ENCODE assay signal across 28 mouse cellular contexts in the genomic region with DNA sequence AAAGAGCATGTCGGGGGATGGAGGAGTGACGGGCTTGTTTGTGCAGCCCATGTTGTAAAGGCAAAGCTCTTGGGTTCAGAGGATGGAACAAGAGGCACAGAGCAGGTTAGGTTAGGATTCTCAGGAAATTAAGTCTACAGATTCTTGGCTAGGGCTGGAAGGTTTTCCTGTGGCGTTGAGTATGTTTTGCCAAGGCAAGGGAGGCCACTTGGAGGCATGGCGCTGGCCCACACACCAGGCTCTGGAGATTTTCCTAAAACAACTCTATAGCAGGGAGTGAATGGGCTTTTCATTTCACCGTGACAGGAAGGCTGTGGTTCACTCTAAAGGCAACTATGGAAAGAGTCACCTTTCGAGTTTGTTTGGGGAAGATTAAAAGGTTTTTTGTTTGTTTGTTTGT. TPM values are rescaled to one million over a fixed set of nuclear protein-coding genes. Genes with fewer than 3 reads are reported as not detected.
DNase-seq lines count a peak whose midpoint lies in the region; ATAC-seq and TF ChIP-seq lines count a peak whose summit lies in the region.
"Had no signal": no experiment of that assay in that cellular context is flagged by ENCODE, and none has a peak within 500 bp of the region (broad histone marks: within the 10 kb centered on the region; RNA-seq: fewer than 3 reads in every experiment).

No protein-coding gene starts in this region.

- peak; percentile 43 for DNase-seq in hindbrain, postnatal 0 days (ENCODE audit: low spot score)
- DNase-seq in liver, postnatal 0 days, result no peak
- DNase-seq in layer of hippocampus, adult 11-12 months (ENCODE audit: low spot score), result no peak
- DNase-seq: adrenal gland, adult 2 months; adrenal gland, postnatal 36 days; B cell, adult 2 months; cerebellum, adult 2 months; embryo, embryonic 11 days; forebrain, postnatal 0 days; gastrocnemius, postnatal 10 days; heart, postnatal 14 days; kidney, adult 9 months; kidney, postnatal 10 days; lung, embryonic 14.5 days; lung, postnatal 14 days; thymus, adult 2 months; thymus, postnatal 36 days had no signal

- no peak for ATAC-seq in hindbrain, postnatal 0 days
- no peak for ATAC-seq in hindbrain, embryonic 12.5 days (ENCODE audit: low FRiP score)
- ATAC-seq in megakaryocyte, adult 5-6 weeks (ENCODE audit: poor library complexity, severe bottlenecking), result no peak
- ATAC-seq in limb, embryonic 15.5 days (ENCODE audit: insufficient number of reproducible peaks, low FRiP score, low TSS enrichment, low read depth), result peak; percentile 64
- no peak for ATAC-seq in liver, postnatal 0 days
- ATAC-seq: activated CD4-positive, CD25-positive, alpha-beta regulatory T cell, adult 4 months; forebrain, postnatal 0 days; intestine, postnatal 0 days had no signal

- no peaks in the 10 kb centered on the region for H3K36me3 ChIP-seq in hindbrain, postnatal 0 days (ENCODE audit: insufficient read depth, low read length)
- H3K36me3 ChIP-seq in hindbrain, embryonic 12.5 days, result peaks cover 7% of the 10 kb centered on the region; the same call in 1 of the 2 replicates
- H3K36me3 ChIP-seq in megakaryocyte, embryonic 14.5 days (replicated peaks; ENCODE audit: low read length), result peaks cover 53% of the 10 kb centered on the region
- H3K36me3 ChIP-seq in limb, embryonic 15.5 days, result no peaks in the 10 kb centered on the region
- H3K36me3 ChIP-seq in liver, postnatal 0 days (replicated peaks; ENCODE audit: insufficient read depth, low read length), result no peaks in the 10 kb centered on the region
- H3K36me3 ChIP-seq: embryonic facial prominence, embryonic 13.5 days; neural tube, embryonic 13.5 days had no signal

- peaks cover 3% of the 10 kb centered on the region; the same call in 1 of the 2 replicates for H3K4me1 ChIP-seq in hindbrain, postnatal 0 days (ENCODE audit: insufficient read depth, low read length)
- peaks cover 10% of the 10 kb centered on the region for H3K4me1 ChIP-seq in hindbrain, embryonic 12.5 days
- peaks cover 80% of the 10 kb centered on the region for H3K4me1 ChIP-seq in megakaryocyte, embryonic 14.5 days
- H3K4me1 ChIP-seq in limb, embryonic 15.5 days, result peaks cover 19% of the 10 kb centered on the region
- peaks cover 13% of the 10 kb centered on the region for H3K4me1 ChIP-seq in liver, postnatal 0 days (ENCODE audit: insufficient read depth)

- H3K4me2 ChIP-seq in hindbrain, postnatal 0 days (ENCODE audit: low read depth, low read length), result no peak overlapping the region
- H3K4me2 ChIP-seq in hindbrain, embryonic 12.5 days (replicated peaks), result no peak overlapping the region
- H3K4me2 ChIP-seq in limb, embryonic 15.5 days, result 0 out of 2 replicates have a peak overlapping the region, but pooled peaks have one; percentile 1
- H3K4me2 ChIP-seq in liver, postnatal 0 days (ENCODE audit: low read depth, low read length), result peak overlapping the region; percentile 34; the same call in 1 of the 2 replicates
- H3K4me2 ChIP-seq: embryonic facial prominence, embryonic 13.5 days; lung, embryonic 14.5 days; midbrain, embryonic 11.5 days; neural tube, embryonic 13.5 days had no signal

- H3K27me3 ChIP-seq in hindbrain, postnatal 0 days (ENCODE audit: insufficient read depth, low read length), result no peaks in the 10 kb centered on the region
- no peaks in the 10 kb centered on the region for H3K27me3 ChIP-seq in hindbrain, embryonic 12.5 days
- H3K27me3 ChIP-seq in megakaryocyte, embryonic 14.5 days (replicated peaks), result no peaks in the 10 kb centered on the region
- no peaks in the 10 kb centered on the region for H3K27me3 ChIP-seq in limb, embryonic 15.5 days
- H3K27me3 ChIP-seq in liver, postnatal 0 days (ENCODE audit: insufficient read depth, low read length), result no peaks in the 10 kb centered on the region
- H3K27me3 ChIP-seq: embryonic facial prominence, embryonic 13.5 days; neural tube, embryonic 13.5 days had no signal

- no peaks in the 10 kb centered on the region for H3K9me3 ChIP-seq in hindbrain, postnatal 0 days (ENCODE audit: low read length)
- H3K9me3 ChIP-seq in hindbrain, embryonic 12.5 days (replicated peaks), result no peaks in the 10 kb centered on the region
- H3K9me3 ChIP-seq in megakaryocyte, embryonic 14.5 days, result no peaks in the 10 kb centered on the region
- no peaks in the 10 kb centered on the region for H3K9me3 ChIP-seq in limb, embryonic 15.5 days
- no peaks in the 10 kb centered on the region for H3K9me3 ChIP-seq in liver, postnatal 0 days (ENCODE audit: low read length)
- H3K9me3 ChIP-seq: embryonic facial prominence, embryonic 13.5 days; hindbrain, embryonic 10.5 days; neural tube, embryonic 13.5 days had no signal

- TF ChIP-seq CTCF in hindbrain, postnatal 0 days (IDR thresholded peaks at IDR 0.05; ENCODE audit: low read depth), result no peak
- no peak for TF ChIP-seq CTCF in liver, postnatal 0 days (IDR thresholded peaks at IDR 0.05; ENCODE audit: low read depth)

- WGBS in hindbrain, postnatal 0 days, result 43% methylated on average over 6 of the region's 6 CpGs
- WGBS in hindbrain, embryonic 12.5 days, result 82% methylated on average over 6 of the region's 6 CpGs
- 51% methylated on average over 6 of the region's 6 CpGs for WGBS in limb, embryonic 15.5 days
- 78% methylated on average over 6 of the region's 6 CpGs for WGBS in liver, postnatal 0 days (ENCODE audit: insufficient replicate concordance)

- no peak overlapping the region for H3K9ac ChIP-seq in hindbrain, postnatal 0 days (replicated peaks; ENCODE audit: low read length)
- H3K9ac ChIP-seq in hindbrain, embryonic 12.5 days, result no peak overlapping the region
- H3K9ac ChIP-seq in limb, embryonic 15.5 days, result no peak overlapping the region
- H3K9ac ChIP-seq in liver, postnatal 0 days (replicated peaks), result no peak overlapping the region
- H3K9ac ChIP-seq: embryonic facial prominence, embryonic 13.5 days; forebrain, postnatal 0 days; lung, embryonic 14.5 days; neural tube, embryonic 13.5 days had no signal

- TF ChIP-seq EP300 in liver, postnatal 0 days (IDR thresholded peaks at IDR 0.05; ENCODE audit: low read depth), result no peak

- H3K4me3 ChIP-seq in hindbrain, postnatal 0 days (ENCODE audit: low read length), result no peak overlapping the region
- H3K4me3 ChIP-seq in hindbrain, embryonic 12.5 days, result no peak overlapping the region
- peak overlapping the region; percentile 69 for H3K4me3 ChIP-seq in megakaryocyte, embryonic 14.5 days (replicated peaks)
- no peak overlapping the region for H3K4me3 ChIP-seq in limb, embryonic 15.5 days
- H3K4me3 ChIP-seq in liver, postnatal 0 days (ENCODE audit: low read depth, low read length), result no peak overlapping the region
- H3K4me3 ChIP-seq: embryonic facial prominence, embryonic 13.5 days; erythroblast, embryonic 14.5 days; hindbrain, embryonic 10.5 days; neural tube, embryonic 13.5 days had no signal

- 0 out of 2 replicates have a peak overlapping the region, but pooled peaks have one; percentile 3 for H3K27ac ChIP-seq in hindbrain, postnatal 0 days
- no peak overlapping the region for H3K27ac ChIP-seq in hindbrain, embryonic 12.5 days
- H3K27ac ChIP-seq in limb, embryonic 15.5 days, result peak overlapping the region; percentile 58; the same call in 1 of the 2 replicates
- 0 out of 2 replicates have a peak overlapping the region, but pooled peaks have one; percentile 46 for H3K27ac ChIP-seq in liver, postnatal 0 days (ENCODE audit: low read depth)
- H3K27ac ChIP-seq: embryonic facial prominence, embryonic 13.5 days; hindbrain, embryonic 10.5 days; neural tube, embryonic 13.5 days had no signal

RNA-seq across cellular contexts. Expression of a gene that starts 32.3 kb away (rescaled TPM):
- 55.3 and 66.4 TPM in 2 replicates for total RNA-seq in hindbrain, postnatal 0 days (2014; rRNA removed)
- polyA plus RNA-seq in hindbrain, postnatal 0 days (2015; fragmentation: Nextera tagmentation; extraction: Ambion mirVana), result 52.5 and 56.4 TPM in 2 replicates
- polyA plus RNA-seq in hindbrain, embryonic 12.5 days (2016; fragmentation: Nextera tagmentation; extraction: Ambion mirVana), result 81.2 and 81.5 TPM in 2 replicates
- polyA plus RNA-seq in megakaryocyte, embryonic 14.5 days (2012; ENCODE audit: insufficient read depth, low replicate concordance), result 39.8 and 42.0 TPM in 2 replicates
- total RNA-seq in megakaryocyte, adult 5-6 weeks (2015), result 0.87 and 1.6 TPM in 2 replicates
- 0.15 and 1.1 TPM in 2 replicates for total RNA-seq in megakaryocyte, adult 5-6 weeks (2017)
- polyA plus RNA-seq in limb, embryonic 15.5 days (2015; fragmentation: Nextera tagmentation; extraction: Ambion mirVana), result 10.2 and 13.4 TPM in 2 replicates
- polyA plus RNA-seq in liver, postnatal 0 days (2015; fragmentation: Nextera tagmentation; extraction: Ambion mirVana), result 2.5 and 3.9 TPM in 2 replicates

Comparison
In these comparisons a context has a peak if more than half of its experiments do, and no peak if none do; other contexts are left out.
1. H3K4me2 ChIP-seq: peak in limb, embryonic 15.5 days (single experiment) and liver, postnatal 0 days (single experiment); none in hindbrain, postnatal 0 days (single experiment) and hindbrain, embryonic 12.5 days (single experiment).